Mouse (Mus musculus): ENCODE results near the gene Erich3. TPM values are rescaled to one million over a fixed set of nuclear protein-coding genes. Genes with fewer than 3 reads are reported as not detected.

Gene Erich3
- polyA plus RNA-seq, 1 experiment from 2014 or later = not detected

GRCm38 (mm10) chr3:154691897-154692571 lies 28.4 kb downstream of the Erich3 start:
- WGBS (ENCODE audit: insufficient replicate concordance) = 41% methylated on average over 14 of the region's 14 CpGs
- no peak overlapping the region for H3K27ac ChIP-seq (ENCODE audit: low read depth)
- no peaks in the 10 kb centered on the region for H3K27me3 ChIP-seq (ENCODE audit: insufficient read depth, low read length)
- no peak overlapping the region for H3K9ac ChIP-seq (replicated peaks)
- H3K4me3 ChIP-seq (ENCODE audit: low read depth, low read length) = no peak overlapping the region
- no peak for TF ChIP-seq CTCF (IDR thresholded peaks at IDR 0.05; ENCODE audit: low read depth)
- no peak for TF ChIP-seq EP300 (IDR thresholded peaks at IDR 0.05; ENCODE audit: low read depth)
- peak; percentile 72 for ATAC-seq
- no peaks in the 10 kb centered on the region for H3K9me3 ChIP-seq (ENCODE audit: low read length)
- H3K4me2 ChIP-seq (ENCODE audit: low read depth, low read length) = no peak overlapping the region
- DNase-seq = peak; percentile 32
- H3K4me1 ChIP-seq (ENCODE audit: insufficient read depth) = no peaks in the 10 kb centered on the region
- no peaks in the 10 kb centered on the region for H3K36me3 ChIP-seq (replicated peaks; ENCODE audit: insufficient read depth, low read length)

GRCm38 (mm10) chr3:154692572-154692922 lies 28.9 kb downstream of the Erich3 start:
- no peaks in the 10 kb centered on the region for H3K4me1 ChIP-seq (ENCODE audit: insufficient read depth)
- H3K4me3 ChIP-seq (ENCODE audit: low read depth, low read length) = no peak overlapping the region
- H3K9ac ChIP-seq (replicated peaks) = no peak overlapping the region
- no peaks in the 10 kb centered on the region for H3K9me3 ChIP-seq (ENCODE audit: low read length)
- DNase-seq (no peak), ATAC-seq (peak; percentile 59)
- no peak overlapping the region for H3K27ac ChIP-seq (ENCODE audit: low read depth)
- H3K4me2 ChIP-seq (ENCODE audit: low read depth, low read length) = no peak overlapping the region
- WGBS (ENCODE audit: insufficient replicate concordance) = 57% methylated on average over 3 of the region's 3 CpGs
- no peaks in the 10 kb centered on the region for H3K27me3 ChIP-seq (ENCODE audit: insufficient read depth, low read length)
- TF ChIP-seq EP300 (IDR thresholded peaks at IDR 0.05; ENCODE audit: low read depth) = no peak
- TF ChIP-seq CTCF (IDR thresholded peaks at IDR 0.05; ENCODE audit: low read depth) = no peak
- no peaks in the 10 kb centered on the region for H3K36me3 ChIP-seq (replicated peaks; ENCODE audit: insufficient read depth, low read length)

- no peak for TF ChIP-seq CTCF (IDR thresholded peaks at IDR 0.05; ENCODE audit: low read depth)
- no peak overlapping the region for H3K27ac ChIP-seq (ENCODE audit: low read depth)
- no peak overlapping the region for H3K9ac ChIP-seq (replicated peaks)
- DNase-seq (no peak), ATAC-seq (no peak)
- WGBS (ENCODE audit: insufficient replicate concordance) = 73% methylated on average over 4 of the region's 4 CpGs
- H3K4me1 ChIP-seq (ENCODE audit: insufficient read depth) = no peaks in the 10 kb centered on the region
- no peak overlapping the region for H3K4me3 ChIP-seq (ENCODE audit: low read depth, low read length)
- no peaks in the 10 kb centered on the region for H3K27me3 ChIP-seq (ENCODE audit: insufficient read depth, low read length)
- H3K36me3 ChIP-seq (replicated peaks; ENCODE audit: insufficient read depth, low read length) = no peaks in the 10 kb centered on the region
- no peaks in the 10 kb centered on the region for H3K9me3 ChIP-seq (ENCODE audit: low read length)
- H3K4me2 ChIP-seq (ENCODE audit: low read depth, low read length) = no peak overlapping the region
Observed at GRCm38 (mm10) chr3:154693902-154694301, 30.2 kb downstream of the Erich3 start.

GRCm38 (mm10) chr3:154696611-154697010 lies 33.0 kb downstream of the Erich3 start:
- 81% methylated on average over 3 of the region's 3 CpGs for WGBS (ENCODE audit: insufficient replicate concordance)

GRCm38 (mm10) chr3:154698907-154699306 lies 35.2 kb downstream of the Erich3 start:
- Histone ChIP-seq H3K9me3 (ENCODE audit: low read length) (no peaks in the 10 kb centered on the region), H3K27ac (ENCODE audit: low read depth) (no peak overlapping the region), H3K36me3 (replicated peaks; ENCODE audit: insufficient read depth, low read length) (no peaks in the 10 kb centered on the region), H3K4me1 (ENCODE audit: insufficient read depth) (no peaks in the 10 kb centered on the region), H3K4me2 (ENCODE audit: low read depth, low read length) (no peak overlapping the region), H3K27me3 (ENCODE audit: insufficient read depth, low read length) (no peaks in the 10 kb centered on the region), H3K4me3 (ENCODE audit: low read depth, low read length) (no peak overlapping the region), H3K9ac (replicated peaks) (no peak overlapping the region)
- ATAC-seq = no peak
- TF ChIP-seq EP300 (IDR thresholded peaks at IDR 0.05; ENCODE audit: low read depth) = no peak
- TF ChIP-seq CTCF (IDR thresholded peaks at IDR 0.05; ENCODE audit: low read depth) = no peak
- WGBS (ENCODE audit: insufficient replicate concordance) = 63% methylated on average over 5 of the region's 5 CpGs
- no peak for DNase-seq

More at GRCm38 (mm10) chr3:154696611-154697010, 33.0 kb downstream of the Erich3 start:
- Histone ChIP-seq H3K27ac (ENCODE audit: low read depth) (no peak overlapping the region), H3K4me2 (ENCODE audit: low read depth, low read length) (no peak overlapping the region), H3K27me3 (ENCODE audit: insufficient read depth, low read length) (no peaks in the 10 kb centered on the region), H3K9me3 (ENCODE audit: low read length) (no peaks in the 10 kb centered on the region), H3K4me1 (ENCODE audit: insufficient read depth) (no peaks in the 10 kb centered on the region), H3K36me3 (replicated peaks; ENCODE audit: insufficient read depth, low read length) (no peaks in the 10 kb centered on the region), H3K9ac (replicated peaks) (no peak overlapping the region), H3K4me3 (ENCODE audit: low read depth, low read length) (no peak overlapping the region)
- DNase-seq (no peak), ATAC-seq (no peak)
- TF ChIP-seq CTCF (IDR thresholded peaks at IDR 0.05; ENCODE audit: low read depth) (no peak), EP300 (IDR thresholded peaks at IDR 0.05; ENCODE audit: low read depth) (no peak)

- Histone ChIP-seq H3K27ac (ENCODE audit: low read depth) (no peak overlapping the region), H3K9ac (replicated peaks) (no peak overlapping the region), H3K4me3 (ENCODE audit: low read depth, low read length) (no peak overlapping the region), H3K9me3 (ENCODE audit: low read length) (no peaks in the 10 kb centered on the region), H3K4me2 (ENCODE audit: low read depth, low read length) (no peak overlapping the region), H3K27me3 (ENCODE audit: insufficient read depth, low read length) (no peaks in the 10 kb centered on the region), H3K36me3 (replicated peaks; ENCODE audit: insufficient read depth, low read length) (no peaks in the 10 kb centered on the region), H3K4me1 (ENCODE audit: insufficient read depth) (no peaks in the 10 kb centered on the region)
- TF ChIP-seq CTCF (IDR thresholded peaks at IDR 0.05; ENCODE audit: low read depth) = no peak
- no peak for TF ChIP-seq EP300 (IDR thresholded peaks at IDR 0.05; ENCODE audit: low read depth)
- 56% methylated on average over 3 of the region's 3 CpGs for WGBS (ENCODE audit: insufficient replicate concordance)
- no peak for DNase-seq
- ATAC-seq = no peak
Observed at GRCm38 (mm10) chr3:154700296-154700695, 36.6 kb downstream of the Erich3 start.

Measured in liver, postnatal 0 days (tissue).